Mouse (Mus musculus) hindbrain, embryonic 16.5 days (tissue): Measurements from ENCODE around the gene Mybbp1a. TPM values are rescaled to one million over a fixed set of nuclear protein-coding genes. Genes with fewer than 3 reads are reported as not detected.

Experiments
- ATAC-seq: fragments of 200-750 bp; cut with Nextera tagmentation; 2 replicates; pipeline ENCODE4 v1.8.0; 2017; ENCODE audit warnings: moderate TSS enrichment, moderate library complexity
- H3K27ac ChIP-seq: fragments of 300-500 bp; sonication (generic); 2 replicates; pipeline ENCODE4 v1.5.1; 2014; ENCODE audit warnings: low read depth, mild to moderate bottlenecking, control low read depth, low read length, moderate library complexity
- H3K27me3 ChIP-seq: fragments of 300-500 bp; sonication (generic); replicated peaks from 2 replicates; pipeline ENCODE4 v1.6.1; 2014; ENCODE audit warnings: low read length; ENCODE audit not compliant: control insufficient read depth, insufficient read depth
- H3K36me3 ChIP-seq: fragments of 300-500 bp; sonication (generic); 2 replicates; pipeline ENCODE4 v1.6.1; 2014; ENCODE audit warnings: mild to moderate bottlenecking, low read length, moderate library complexity, mixed read lengths; ENCODE audit not compliant: control insufficient read depth, insufficient read depth
- H3K4me1 ChIP-seq: fragments of 300-500 bp; sonication (generic); 2 replicates; pipeline ENCODE4 v1.6.1; 2014; ENCODE audit warnings: low read depth, low read length; ENCODE audit not compliant: control insufficient read depth, insufficient read depth
- H3K4me2 ChIP-seq: fragments of 300-500 bp; sonication (generic); 2 replicates; pipeline ENCODE4 v1.6.1; 2014; ENCODE audit warnings: mild to moderate bottlenecking, low read length, control low read depth, moderate library complexity
- H3K4me3 ChIP-seq: fragments of 300-500 bp; sonication (generic); 2 replicates; pipeline ENCODE4 v1.5.1; 2014; ENCODE audit warnings: mild to moderate bottlenecking, low read length, control low read depth, moderate library complexity
- H3K9ac ChIP-seq: fragments of 300-500 bp; sonication (generic); 2 replicates; pipeline ENCODE4 v1.6.1; 2014; ENCODE audit warnings: low read depth, mild to moderate bottlenecking, control low read depth, low read length, moderate library complexity
- H3K9me3 ChIP-seq: fragments of 300-500 bp; sonication (generic); 2 replicates; pipeline ENCODE4 v1.6.1; 2014; ENCODE audit warnings: mild to moderate bottlenecking, low read length, moderate library complexity; ENCODE audit not compliant: control insufficient read depth
- WGBS: fragments of 180-500 bp; shearing (Covaris S2); extraction: QIAGEN DNeasy Blood & Tissue Kit; methylation state at CpG from one replicate; pipeline ENCODE4 v1.1.7; 2014; 5-methylcytosine and 5-hydroxymethylcytosine counted together
- polyA plus RNA-seq: library from polyadenylated mRNA; unstranded; fragments of >200 nt; fragmentation: Nextera tagmentation; extraction: Ambion mirVana; gene quantifications from 2 replicates; pipeline ENCODE4 v1.2.1, GENCODE M21; 2015

Gene Mybbp1a
- polyA plus RNA-seq, 1 experiment from 2014 or later: 54.2 TPM

GRCm38 (mm10) chr11:72497367-72497766 is 56.2 kb downstream of the Mybbp1a start:
- Histone ChIP-seq H3K9ac (no peak overlapping the region), H3K9me3 (no peaks in the 10 kb centered on the region), H3K36me3 (no peaks in the 10 kb centered on the region), H3K4me1 (peaks cover 12% of the 10 kb centered on the region), H3K4me3 (no peak overlapping the region), H3K4me2 (no peak overlapping the region), H3K27ac (no peak overlapping the region), H3K27me3 (no peaks in the 10 kb centered on the region)
- WGBS: 25% methylated on average over 3 of the region's 4 CpGs
- ATAC-seq: peak; percentile 61

GRCm38 (mm10) chr11:72500139-72500538 is 59.0 kb downstream of the Mybbp1a start:
- no peak for ATAC-seq
- no peak overlapping the region for H3K4me3 ChIP-seq

More at GRCm38 (mm10) chr11:72500139-72500538, 59.0 kb downstream of the Mybbp1a start:
- H3K27me3 ChIP-seq: no peaks in the 10 kb centered on the region
- H3K4me2 ChIP-seq: no peak overlapping the region
- no peaks in the 10 kb centered on the region for H3K9me3 ChIP-seq
- H3K27ac ChIP-seq: no peak overlapping the region
- no peak overlapping the region for H3K9ac ChIP-seq
- no peaks in the 10 kb centered on the region for H3K36me3 ChIP-seq
- 85% methylated on average over 4 of the region's 4 CpGs for WGBS
- H3K4me1 ChIP-seq: peaks cover 14% of the 10 kb centered on the region

Other genes starting within 250 kb of the Mybbp1a start
- 1.3 and 1.4 TPM in 2 replicates for gene Gm43951, start 234.5 kb upstream of the Mybbp1a start, polyA plus RNA-seq
- gene 4933427D14Rik, start 233.9 kb upstream of the Mybbp1a start, polyA plus RNA-seq: 13.3 and 14.1 TPM in 2 replicates
- 158 and 167 TPM in 2 replicates for gene Txndc17, start 233.8 kb upstream of the Mybbp1a start, polyA plus RNA-seq
- gene Med31, start 225.8 kb upstream of the Mybbp1a start, polyA plus RNA-seq: 50.4 and 53.9 TPM in 2 replicates
- 3.9 and 4.2 TPM in 2 replicates for gene Slc13a5, start 174.1 kb upstream of the Mybbp1a start, polyA plus RNA-seq
- gene Xaf1, start 139.7 kb upstream of the Mybbp1a start, polyA plus RNA-seq: 1.1 and 2.4 TPM in 2 replicates
- gene Fbxo39, start 126.9 kb upstream of the Mybbp1a start, polyA plus RNA-seq: not detected in 2 replicates
- gene Tekt1, start 78.9 kb upstream of the Mybbp1a start, polyA plus RNA-seq: 9.0 and 9.6 TPM in 2 replicates
- gene Smtnl2, start 29.6 kb upstream of the Mybbp1a start, polyA plus RNA-seq: 12.3 and 12.4 TPM in 2 replicates
- gene Ggt6, start 5.8 kb upstream of the Mybbp1a start, polyA plus RNA-seq: not detected in 2 replicates
- gene Spns2, start 48.5 kb downstream of the Mybbp1a start, polyA plus RNA-seq: 6.0 and 8.2 TPM in 2 replicates
- gene Spns3, start 109.2 kb downstream of the Mybbp1a start, polyA plus RNA-seq: 0.09 TPM in 1 of 2 replicates, not detected in the other
- 76.5 and 82.2 TPM in 2 replicates for gene Ube2g1, start 165.9 kb downstream of the Mybbp1a start, polyA plus RNA-seq
- gene Ankfy1, start 248.7 kb downstream of the Mybbp1a start, polyA plus RNA-seq: 19.8 and 25.5 TPM in 2 replicates